Mouse (Mus musculus): Measurements from ENCODE around the gene Cdc42bpb.

DNA sequence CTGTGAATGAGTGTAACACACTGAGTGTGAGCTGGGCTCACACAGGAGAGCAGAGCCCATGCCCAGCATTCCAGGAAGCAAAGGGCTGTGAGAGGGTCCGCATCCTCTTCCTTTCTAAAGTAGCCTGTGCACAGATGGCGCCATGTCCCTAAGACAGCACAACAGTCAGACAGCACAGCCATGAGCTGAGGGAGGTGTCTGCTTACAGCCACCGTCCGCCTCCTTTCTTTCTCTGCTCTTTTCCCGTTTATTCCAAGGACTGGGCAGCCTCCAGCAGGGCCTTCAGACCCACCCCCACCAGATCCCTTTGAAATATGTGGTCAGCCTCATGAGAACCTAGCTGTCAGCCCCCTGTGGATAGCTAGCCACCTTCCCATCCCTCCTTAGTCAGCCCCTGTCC, 112.3 kb downstream of the Cdc42bpb start:
- TF ChIP-seq CTCF (IDR thresholded peaks at IDR 0.05; ENCODE audit: extremely low read depth, insufficient read length, insufficient replicate concordance, low read depth, low read length) (no peak), POLR2A (IDR thresholded peaks at IDR 0.05; ENCODE audit: low read depth, low read length) (no peak)

All from small intestine, adult 2 months (tissue).